Mouse (Mus musculus) kidney, postnatal 10 days (tissue): ENCODE measurements around the gene Cry2.

ENCODE experiments used
- DNase-seq: peaks from one replicate; pipeline ENCODE4 v3.0.0; 2021; ENCODE audit warnings: mixed read lengths

Gene Cry2

DNA sequence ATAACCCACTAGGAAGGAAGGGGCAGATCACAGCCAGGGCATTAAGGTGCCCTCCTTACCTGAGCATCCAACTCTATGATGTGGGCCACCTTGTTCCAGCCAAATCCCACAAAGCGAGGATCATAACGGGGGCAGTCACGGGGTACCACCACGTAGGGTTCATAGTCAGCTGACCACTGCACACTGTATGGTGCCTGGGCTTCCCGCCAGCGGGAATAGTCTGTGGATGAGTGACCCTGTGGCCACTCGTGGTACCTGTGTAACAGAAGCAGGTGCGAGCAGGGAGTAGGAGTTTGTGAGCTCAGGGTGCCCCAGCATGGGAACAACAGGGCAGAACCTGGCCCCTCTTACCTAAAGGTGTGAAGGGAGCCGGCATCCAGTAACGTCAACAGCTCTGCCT, 68.3 kb downstream of the Cry2 start:
- DNase-seq, result no peak

DNA sequence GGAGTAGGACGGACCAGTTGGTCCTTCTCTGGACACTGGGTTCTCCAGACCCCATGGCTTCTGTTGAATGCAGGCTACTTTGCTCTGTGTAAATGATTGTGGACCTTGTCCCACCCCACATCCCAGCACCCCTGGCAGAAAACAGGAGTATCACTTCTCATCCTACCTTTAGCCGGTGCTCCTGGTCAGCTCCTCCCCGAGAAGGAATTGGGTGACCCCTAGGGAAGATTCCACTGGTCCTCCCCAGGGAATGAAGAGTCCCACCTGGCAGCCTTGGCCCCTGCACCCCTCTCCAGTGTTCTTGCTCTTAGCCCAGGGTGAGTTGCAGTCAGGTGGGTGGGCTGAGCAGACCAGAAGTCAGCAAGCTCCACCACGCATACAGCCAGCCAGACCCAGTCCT, 69.8 kb downstream of the Cry2 start:
- DNase-seq, result no peak

DNA sequence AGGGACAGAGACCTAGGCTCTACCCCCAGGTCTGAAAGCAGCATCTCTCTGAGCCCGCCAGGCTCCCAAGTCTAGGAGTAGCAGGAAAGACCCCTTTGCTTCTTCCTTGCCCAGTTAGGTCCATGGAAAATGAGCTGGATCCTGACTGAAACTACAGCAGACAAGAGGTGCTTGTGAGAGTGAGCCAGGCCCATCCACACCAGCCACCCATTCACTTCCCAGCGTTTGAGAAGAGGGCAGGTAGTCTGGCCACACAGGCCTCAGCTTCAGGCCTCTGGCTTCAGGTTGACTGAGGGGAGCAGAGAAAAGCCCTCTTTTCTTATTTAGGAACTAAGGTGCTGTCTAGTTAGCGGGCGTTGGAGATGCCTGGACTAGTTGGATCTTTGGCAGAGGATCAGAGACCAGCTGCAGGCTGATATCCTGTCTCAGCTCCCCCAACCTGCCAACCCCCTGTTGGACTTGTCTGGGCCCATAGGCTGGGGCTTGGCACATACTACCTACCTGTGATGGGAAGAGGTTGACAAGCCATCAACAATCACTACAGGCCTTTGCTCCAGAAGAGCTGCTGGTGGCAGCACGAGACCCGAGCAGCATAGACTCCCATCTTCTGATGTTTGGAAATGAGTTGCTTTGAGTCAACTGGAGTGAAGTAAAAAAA, 71.1 kb downstream of the Cry2 start:
- no peak for DNase-seq

- DNase-seq, result no peak
Measured at GRCm38 (mm10) chr2:92361795-92362194, 72.0 kb downstream of the Cry2 start.

GRCm38 (mm10) chr2:92360893-92361292, 73.0 kb downstream of the Cry2 start:
- peak; percentile 66 for DNase-seq

- no peak for DNase-seq
Measured at GRCm38 (mm10) chr2:92360186-92360823, 73.5 kb downstream of the Cry2 start.

GRCm38 (mm10) chr2:92359301-92359700, 74.5 kb downstream of the Cry2 start:
- no peak for DNase-seq

DNA sequence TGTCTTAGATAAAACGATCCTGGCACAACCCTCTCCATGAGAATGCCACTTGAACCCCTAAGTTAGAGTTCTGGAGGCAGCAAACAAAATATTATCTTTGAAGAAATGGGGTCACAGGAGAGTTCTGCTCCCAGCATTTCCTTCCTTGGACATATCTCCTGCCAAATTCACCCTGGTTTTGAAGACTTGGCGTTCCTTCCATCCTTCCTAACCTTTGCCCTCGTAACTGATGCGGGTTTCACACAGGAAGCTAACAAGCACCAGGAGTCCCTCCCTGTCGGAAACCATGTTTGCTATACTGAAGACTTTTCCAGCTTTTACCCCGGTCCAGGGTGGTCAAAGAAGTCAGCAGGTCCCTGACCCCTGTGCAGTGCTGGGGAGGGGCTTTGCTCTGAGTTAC, 79.6 kb downstream of the Cry2 start:
- DNase-seq, result no peak
